Mouse (Mus musculus): Measurements from ENCODE around the gene Tmod3.
A peak's percentile ranks its signal among the peaks of the same experiment; 100 is the strongest.
"Not testable (repeated sequence)": the region's sequence is repeated elsewhere in the genome, so short reads cannot be mapped to it uniquely, and the experiment has no call there.

The Tmod3 gene

DNA sequence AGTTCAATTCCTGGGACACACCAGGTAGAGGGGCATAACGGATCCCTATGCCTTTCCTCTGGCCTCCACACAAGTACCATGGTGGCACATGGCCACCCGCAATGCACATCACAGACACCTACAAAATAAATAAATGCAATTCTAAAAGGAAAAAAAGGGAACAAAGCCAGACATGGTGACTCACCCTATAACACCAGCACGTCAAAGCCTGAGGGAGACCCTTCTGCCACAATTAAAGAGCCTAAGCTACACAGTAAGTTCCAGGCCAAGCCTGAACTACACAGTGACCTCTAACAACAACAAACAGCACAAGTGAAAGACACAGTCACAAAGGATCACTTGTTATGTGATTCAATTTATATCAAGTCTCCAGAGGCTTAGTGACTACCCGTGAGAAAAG, 5.7 kb downstream of the Tmod3 start:
- DNase-seq (ENCODE audit: low spot score in 2 of 2), result no peak

DNA sequence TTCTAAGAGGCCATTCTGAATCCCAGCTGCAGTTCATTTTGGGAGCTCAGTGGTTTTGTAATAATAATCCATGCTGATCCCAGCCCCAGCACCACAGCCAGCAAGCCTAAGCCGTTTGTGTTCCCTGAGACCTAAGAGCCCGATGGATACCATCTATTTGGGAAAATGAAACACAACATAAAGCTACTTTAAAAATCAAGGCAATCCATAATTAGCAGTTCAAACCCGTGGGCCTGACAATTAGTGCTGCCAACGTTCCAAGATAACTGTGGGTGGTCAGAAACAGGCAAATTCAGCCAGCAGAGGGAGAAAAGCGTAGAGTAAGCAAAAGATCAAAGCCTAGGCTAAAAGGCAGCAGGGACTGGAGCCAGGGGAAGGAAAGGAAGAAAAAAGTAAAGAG, 8.1 kb downstream of the Tmod3 start:
- DNase-seq (ENCODE audit: low spot score in 2 of 2), result peak in 1 of 2 experiments; percentile 35

DNA sequence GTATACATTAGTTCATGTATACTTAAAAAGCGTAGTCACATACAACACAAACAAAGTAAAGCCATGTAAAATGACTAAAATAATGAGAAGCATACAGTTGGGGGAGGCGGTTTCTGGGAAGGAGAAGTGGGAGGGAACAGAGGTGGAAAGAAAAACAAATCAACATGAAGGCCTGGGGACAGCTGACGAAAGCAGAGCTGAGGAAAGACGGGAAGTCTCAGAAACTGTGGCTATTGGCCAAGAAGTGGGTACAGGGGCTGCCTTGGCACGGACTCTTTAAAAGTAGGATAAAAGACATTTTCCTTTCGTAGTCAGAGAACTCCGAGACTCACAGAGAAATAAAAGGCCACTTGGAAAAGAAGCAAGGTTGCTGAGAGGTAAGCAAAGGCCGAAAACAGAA, 10.4 kb downstream of the Tmod3 start:
- no peak for DNase-seq (ENCODE audit: low spot score in 2 of 2)

DNA sequence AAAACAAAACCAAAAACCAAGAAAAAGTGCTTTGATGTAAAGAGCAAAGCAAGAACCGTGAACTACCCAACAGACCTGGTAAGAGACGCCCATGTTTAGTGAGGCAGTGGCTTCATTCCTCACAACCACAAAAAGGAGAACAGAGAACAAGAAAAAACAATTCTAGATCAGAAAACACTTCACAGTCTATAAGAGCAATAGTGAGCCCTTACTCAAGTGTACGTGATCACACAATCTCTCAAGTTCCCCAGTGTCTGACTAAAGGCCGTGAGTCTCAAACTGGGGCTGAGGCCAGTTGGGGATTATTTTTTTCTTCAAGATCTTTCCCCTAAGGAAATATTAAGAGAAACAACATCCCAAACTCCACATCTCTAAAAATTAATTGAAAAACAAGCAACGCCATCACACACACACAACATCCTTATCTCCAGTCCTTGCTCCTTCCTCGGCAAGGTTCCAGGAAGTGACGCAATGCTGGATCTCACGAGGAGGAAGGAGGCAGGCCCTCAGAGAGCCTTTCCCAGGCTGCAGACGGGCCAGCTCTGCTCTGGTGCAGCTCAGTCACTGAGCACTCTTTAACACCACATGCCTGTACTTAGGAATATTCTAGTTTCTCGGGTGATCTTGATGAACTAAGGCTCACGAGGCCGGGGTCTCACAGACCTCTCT, 12.4 kb downstream of the Tmod3 start:
- peak in 1 of 2 experiments; percentile 48 for DNase-seq (ENCODE audit: low spot score in 2 of 2)

DNA sequence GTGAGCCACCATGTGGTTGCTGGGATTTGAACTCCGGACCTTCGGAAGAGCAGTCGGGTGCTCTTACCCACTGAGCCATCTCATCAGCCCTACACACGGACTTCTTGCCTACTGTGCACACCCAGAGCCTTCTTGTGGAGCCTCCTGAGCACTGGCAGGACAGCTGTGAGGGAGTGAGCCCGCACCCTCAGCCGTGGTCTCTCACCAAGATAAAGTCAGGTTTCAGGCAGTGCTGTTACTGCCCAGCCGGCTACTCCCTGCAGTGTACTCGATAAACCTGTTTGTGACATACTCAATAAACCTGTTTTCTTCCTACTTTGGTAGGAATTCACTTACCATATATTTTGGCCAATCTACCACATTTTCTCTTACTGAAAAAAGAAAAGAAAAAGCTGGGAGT, 13.9 kb downstream of the Tmod3 start:
- no peak for DNase-seq (ENCODE audit: low spot score in 2 of 2)

DNA sequence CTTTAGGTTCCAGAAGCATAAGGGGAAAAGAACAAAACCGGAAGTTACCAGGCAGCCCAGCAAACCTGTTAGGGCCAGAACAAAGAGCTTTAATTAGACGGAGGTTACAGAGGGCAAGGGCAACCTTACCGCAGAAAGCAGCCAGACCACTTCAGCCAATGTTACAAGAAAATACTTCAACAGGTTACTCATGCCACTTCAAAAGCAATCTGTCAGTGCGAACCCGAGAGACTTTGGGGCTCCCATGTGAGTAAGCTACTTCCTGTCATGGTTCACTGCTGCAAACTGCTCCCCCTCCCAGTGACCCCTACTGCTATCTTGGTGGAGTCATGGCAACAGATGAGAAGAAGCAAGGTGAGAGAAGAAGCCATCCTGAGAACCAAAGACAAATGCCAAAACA, 18.0 kb downstream of the Tmod3 start:
- no peak for DNase-seq (ENCODE audit: low spot score in 2 of 2)

DNA sequence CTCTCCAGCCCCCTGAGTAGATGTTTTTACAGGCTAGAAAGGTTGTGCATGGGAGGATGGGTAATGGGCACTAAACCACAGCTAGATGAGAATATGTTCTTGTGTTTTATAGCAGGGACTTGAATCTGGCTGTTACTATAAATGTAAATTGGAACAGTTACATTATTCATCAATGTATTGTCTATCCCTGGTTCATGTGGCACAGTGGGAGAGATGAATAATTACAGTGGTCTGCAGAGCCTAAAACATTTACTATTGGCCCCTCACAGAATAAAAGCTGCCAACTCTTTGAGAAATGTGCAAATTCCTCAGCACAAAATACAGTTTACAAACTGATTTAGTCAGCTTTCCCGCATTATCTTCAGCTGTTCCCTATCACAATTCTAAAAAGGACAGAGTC, 23.0 kb downstream of the Tmod3 start:
- DNase-seq (ENCODE audit: low spot score in 2 of 2), result no peak

DNA sequence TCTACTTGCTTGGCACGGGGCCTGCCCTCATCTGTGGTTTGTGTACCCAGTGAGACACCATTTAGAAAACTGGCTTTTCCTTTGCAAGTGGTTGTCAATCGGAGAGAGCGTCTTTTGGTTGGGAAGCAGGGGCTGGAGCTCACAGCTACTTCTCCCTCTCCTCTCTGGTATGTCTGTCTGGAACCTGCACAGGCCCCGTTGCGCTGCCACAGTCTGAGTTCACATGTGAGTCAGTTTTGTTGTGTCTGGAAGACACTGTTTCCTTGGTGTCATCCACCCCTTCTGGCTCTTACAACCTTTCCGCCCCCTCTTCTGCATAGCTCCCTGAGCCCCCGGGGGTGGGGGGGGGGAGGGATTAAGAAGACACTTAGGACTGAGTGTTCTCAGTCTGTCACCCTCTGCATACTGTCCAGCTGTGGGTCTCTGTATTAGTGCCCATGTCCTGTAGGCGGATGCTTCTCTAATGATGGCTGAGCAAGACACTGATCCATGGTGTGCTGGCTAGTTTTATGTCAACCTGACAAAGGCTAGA, 25.0 kb downstream of the Tmod3 start:
- no peak for DNase-seq (ENCODE audit: low spot score in 2 of 2)

DNA sequence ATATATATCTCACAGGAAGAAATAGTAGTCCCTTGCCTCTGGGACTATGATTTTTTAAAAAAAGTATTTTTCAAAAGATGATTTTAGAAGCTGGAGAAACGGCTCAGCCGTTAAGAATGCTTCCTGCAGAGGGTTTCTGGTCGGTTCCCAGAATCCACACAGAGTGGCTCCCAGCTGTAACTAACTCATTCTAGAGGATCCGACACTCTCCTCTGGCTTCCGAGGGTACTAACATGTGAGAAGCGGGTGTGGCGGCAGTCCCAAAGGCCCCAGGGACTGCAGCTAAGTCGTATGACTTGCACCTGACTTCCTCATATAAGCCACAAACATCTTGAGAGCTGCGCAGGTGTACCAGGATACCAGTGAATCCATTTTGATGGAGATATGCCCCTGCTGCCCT, 26.5 kb downstream of the Tmod3 start:
- DNase-seq (ENCODE audit: low spot score in 2 of 2), result not testable (repeated sequence)

DNA sequence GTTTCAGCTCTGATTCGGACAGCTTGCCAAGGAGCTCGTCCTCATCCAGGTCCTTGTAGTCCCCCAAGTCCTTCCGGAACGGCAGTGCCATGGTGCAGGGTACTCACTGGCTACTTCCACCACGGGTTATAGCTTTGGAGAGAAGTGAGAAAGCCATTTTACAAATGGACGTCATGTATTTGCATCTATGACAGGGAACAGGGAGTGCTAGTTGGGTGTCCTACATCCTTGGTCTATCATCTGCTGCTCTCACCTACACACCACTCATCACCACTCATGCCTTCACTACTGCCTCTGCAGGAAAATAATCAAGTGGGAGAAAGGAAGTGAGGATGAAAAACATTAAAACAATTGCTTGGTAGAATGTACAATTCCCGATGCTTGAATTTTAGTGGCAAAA, 27.0 kb downstream of the Tmod3 start:
- no peak for DNase-seq (ENCODE audit: low spot score in 2 of 2)

DNA sequence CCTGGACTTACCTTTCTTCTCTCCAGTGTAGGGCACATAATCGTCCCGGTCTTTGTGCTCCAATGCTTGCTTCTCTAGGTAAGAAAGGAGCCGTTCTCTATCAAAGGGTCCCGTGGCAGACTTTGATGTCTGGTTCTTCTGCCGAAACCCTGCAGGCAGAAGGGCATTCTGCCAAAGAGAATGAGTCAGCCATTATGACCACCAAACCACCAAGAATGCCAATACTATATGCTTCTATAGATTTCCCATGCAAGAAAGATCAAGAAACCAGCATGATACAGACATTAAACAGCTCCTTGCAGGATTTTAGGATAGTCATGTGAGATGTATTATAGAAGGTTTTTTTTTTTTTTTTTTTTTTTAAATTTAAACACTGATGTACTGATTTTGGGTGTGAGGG, 30.1 kb downstream of the Tmod3 start:
- DNase-seq (ENCODE audit: low spot score in 2 of 2), result no peak

DNA sequence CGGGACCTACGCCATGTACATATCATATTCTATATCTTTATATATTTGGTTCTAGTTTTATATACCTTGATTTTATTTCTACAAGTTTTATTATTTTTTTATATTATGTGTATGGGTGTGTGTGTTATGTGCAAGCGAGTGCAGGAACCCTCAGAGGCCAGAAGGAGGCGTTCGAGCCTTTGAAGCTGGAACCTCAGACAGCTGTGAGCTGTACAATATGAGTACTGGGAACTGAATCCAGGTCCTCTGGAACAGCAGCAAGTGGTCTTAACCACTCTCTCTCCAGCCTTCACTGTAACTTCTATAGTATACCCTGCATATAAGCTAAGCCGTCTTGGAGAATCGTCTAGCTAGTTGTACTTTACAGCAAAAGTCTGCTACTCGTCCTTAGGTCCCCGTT, 31.4 kb downstream of the Tmod3 start:
- DNase-seq (ENCODE audit: low spot score in 2 of 2), result no peak

DNA sequence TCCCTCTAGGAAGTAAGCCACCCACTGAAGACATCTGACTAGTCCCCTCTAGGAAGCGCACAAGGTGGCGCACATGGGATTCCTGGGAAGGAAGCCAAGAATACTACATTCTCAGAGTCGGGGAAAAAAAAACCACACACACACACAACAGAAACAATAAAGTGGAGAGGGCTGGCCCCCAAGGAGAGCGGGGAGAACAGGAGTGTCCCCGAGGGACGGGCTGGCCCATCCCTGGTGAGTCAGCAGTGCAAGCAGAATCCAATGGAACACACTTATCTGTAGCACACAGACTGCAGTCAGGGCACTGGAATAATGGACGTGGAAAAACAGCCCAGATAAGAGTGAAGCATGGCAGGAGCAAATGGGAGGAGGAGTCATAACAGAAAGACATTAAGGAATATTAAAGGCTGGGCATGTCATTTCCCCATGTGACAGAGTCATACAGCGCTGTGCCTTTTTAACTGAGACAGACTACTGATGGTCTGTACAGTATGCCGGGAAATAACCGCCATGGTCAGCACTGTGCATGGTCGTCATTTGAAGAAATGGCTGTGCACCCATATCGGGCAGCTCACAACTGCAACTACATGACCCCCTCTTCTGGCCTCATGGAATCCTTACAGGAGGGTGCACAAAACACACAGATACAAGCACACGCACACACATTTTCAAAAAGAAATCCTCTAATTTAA, 31.9 kb downstream of the Tmod3 start:
- peak in 1 of 2 experiments; percentile 36 for DNase-seq (ENCODE audit: low spot score in 2 of 2)

DNA sequence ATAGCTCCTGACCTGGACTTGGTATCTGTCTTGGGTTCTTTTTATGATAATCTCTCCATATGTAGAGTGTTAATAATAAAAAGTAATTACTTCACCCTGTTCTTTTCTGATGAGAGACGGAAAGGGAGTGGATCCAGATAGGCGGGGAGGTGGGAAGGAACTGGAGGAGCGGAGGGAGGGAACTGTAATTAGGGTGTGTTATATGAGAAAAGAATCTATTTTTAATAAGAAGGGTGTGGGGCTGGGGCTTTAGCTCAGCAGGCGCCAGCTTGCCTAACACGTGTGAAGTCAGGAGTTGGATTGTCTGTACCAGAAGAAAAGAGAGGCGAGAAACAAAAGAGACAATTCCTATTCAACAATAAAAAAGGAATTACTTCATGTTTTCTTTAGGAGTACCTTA, 35.8 kb downstream of the Tmod3 start:
- peak; percentile 56 to 57 for DNase-seq (ENCODE audit: low spot score in 2 of 2)

DNA sequence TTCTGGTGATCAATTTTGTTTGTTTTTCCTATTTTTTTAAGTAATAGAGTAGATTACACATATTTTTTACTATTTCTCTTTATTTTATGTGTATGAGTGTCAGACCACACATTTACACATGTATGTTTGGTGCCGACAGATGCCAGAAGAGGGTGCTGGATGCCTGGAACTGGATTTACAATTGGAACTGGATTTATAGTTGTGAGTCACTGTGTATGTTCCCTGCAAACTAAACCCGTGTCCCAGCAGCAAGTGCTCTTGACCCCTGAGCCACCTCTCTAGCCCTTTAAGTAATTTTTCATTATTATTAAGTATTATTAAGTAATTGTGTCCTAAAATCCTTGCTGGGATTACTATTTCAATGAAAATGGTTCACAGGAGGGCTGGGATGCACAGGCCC, 37.2 kb downstream of the Tmod3 start:
- DNase-seq (ENCODE audit: low spot score in 2 of 2), result no peak

DNA sequence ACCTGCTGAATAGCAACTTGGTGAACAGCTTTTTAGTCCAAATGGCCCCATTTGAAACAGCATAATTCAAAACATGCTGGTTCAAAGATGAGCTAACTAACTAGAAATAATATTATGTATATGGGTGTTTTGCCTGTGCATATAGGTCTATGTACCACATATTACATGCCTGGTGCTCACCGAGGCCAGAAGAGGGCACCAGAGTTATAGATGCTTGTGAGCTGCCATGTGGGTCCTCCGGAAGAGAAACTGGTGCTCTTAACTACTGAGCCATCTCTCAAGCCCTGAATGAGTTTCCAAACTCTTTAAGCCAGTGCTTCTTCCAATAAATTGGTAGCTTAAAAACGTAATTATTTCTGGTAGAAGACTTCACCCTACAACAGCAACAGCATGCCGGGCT, 37.7 kb downstream of the Tmod3 start:
- DNase-seq (ENCODE audit: low spot score in 2 of 2), result peak; percentile 71

DNA sequence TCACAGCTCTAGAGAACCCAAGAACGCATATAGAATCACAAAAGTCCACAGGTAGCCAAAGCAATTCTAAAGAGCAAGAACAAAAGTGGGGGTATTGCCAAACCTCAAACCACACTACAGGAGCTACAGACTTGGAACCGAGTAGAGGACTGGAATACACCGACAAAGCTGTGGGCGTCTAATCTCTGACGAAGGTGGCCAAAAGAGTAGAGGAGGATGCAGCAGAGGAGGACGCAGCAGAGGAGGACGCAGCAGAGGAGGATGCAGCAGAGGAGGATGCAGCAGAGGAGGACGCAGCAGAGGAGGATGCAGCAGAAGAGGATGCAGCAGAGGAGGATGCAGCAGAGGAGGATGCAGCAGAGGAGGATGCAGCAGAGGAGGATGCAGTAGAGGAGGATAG, 38.5 kb downstream of the Tmod3 start:
- no peak for DNase-seq (ENCODE audit: low spot score in 2 of 2)

DNA sequence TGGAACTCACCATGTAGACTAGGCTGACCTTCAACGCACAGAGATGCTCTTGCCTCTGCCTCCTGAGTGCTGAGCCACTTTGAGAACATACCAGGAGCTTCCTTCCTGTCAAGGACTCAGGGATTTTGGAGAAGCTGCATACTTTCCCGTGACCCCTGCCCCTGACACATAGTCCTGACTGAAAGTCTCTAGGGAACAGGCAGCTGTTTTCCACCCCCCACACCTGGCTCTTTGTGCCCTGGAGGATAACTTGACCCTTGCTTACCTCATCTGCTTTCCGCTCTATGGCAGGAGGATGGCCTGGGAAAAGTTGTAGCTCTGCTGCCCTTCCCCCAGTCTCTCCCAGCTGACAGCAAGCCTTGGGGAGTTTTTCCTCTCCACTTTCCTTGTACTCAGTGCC, 41.7 kb downstream of the Tmod3 start:
- DNase-seq (ENCODE audit: low spot score in 2 of 2), result no peak

DNA sequence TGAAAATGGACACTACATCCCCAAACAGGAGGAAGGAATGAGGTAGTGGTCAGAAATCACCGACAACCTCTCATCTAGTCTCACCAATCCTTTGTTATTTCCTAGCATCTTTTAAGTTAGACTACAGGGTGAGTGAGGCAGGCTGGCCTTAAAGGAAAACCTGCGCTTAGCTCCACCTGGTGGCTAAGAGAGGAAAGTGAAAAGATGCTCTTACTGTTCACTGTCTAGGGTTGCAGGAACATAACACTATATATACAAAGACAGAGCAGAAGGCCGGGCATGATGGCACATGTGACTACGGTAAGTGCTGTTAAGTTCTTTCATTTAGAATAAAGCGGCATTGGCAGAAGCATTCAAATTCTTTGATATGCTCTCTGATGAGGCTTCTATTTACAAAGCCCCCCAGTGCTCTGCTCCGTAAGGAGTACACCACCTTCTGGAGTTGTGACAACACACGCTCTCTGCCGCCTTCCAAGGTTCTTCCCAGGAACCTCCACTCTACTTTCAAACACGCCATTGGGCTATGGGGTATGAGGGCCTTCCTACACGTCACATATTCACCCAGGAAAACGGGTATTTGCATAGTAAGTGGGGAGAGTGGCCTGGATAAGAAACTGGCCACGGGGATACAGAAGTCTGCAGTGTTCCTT, 43.9 kb downstream of the Tmod3 start:
- DNase-seq (ENCODE audit: low spot score in 2 of 2), result peak; percentile 73 to 78

DNA sequence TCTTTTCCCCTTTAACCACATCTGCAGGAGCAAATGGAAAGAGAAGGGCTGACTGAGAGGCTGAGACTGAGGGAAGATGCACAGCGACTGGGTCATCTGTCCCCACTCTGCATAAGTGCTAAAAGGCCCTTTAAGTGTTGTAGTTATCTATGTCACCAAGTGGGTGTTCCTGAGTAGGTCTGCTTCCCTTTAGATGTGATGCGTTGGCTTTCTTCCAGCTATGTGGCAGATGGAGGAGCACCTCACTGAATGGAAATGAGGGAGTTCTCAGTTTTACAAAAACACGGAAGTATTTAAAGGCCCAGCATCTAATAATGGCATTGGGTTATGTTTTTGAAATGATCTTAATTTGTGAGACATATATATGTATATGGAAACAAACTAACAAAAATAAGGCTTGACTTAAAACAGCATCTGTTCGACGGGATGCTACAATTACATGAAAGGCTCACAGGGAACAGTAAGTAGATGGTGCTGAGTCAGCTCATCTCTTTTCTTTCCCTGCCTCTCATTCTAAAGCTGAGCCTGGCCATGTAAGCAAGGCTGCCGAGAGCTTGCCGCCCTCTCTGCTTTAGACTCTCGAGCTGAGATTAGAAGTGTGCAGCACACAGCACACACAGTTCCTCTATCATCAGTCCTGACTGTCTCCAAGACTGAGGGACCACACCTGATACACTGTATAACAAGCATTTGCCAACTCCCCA, 48.1 kb downstream of the Tmod3 start:
- no peak for DNase-seq (ENCODE audit: low spot score in 2 of 2)

DNA sequence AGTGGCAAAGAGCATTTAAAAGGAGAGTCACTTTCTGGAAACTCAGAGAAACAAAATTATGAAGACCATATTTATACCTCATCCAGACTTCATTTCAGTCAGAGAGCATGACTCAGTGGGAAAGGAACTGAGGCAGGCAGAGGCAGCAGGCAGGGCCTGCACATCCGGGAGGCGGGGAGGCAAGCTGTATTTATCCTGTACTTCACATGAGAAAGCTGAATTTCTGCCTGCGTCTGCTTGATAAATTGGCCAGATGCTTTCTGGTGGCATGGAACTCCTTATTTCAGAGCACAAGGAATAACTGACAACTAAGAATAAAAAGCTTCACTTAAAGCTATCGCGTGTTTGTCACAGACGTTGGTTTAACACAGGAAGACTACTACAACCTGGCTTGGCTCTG, 55.1 kb downstream of the Tmod3 start:
- DNase-seq (ENCODE audit: low spot score in 2 of 2), result no peak

DNA sequence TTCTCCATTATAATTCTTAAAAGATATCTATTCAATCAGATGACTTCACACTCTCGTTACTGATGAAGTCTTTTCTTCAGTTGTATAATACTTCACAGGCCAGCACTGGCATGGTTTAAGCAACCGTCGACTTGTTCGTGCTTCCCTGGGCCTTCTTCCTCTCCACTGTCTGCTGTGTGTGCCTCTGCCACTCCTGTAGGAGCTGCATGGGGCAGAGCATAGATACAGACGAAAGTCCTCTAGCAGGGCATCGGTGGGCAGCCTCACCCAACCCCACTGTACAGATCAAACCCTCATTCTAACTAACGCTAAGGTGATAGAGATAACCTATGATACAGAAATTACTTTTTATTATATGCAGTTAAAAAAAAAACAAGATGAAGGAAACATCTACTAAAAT, 60.9 kb downstream of the Tmod3 start:
- DNase-seq (ENCODE audit: low spot score in 2 of 2), result no peak

Data from right cerebral cortex, postnatal 10 days (tissue).